Mouse (Mus musculus) lung, embryonic 14.5 days (tissue): ENCODE results near the gene Npr3. TPM values are rescaled to one million over a fixed set of nuclear protein-coding genes. Genes with fewer than 3 reads are reported as not detected.

ENCODE experiments used
- ATAC-seq: fragments of 200-750 bp; cut with Nextera tagmentation; 2 replicates; pipeline ENCODE4 v1.8.0; 2017; ENCODE audit warnings: mild to moderate bottlenecking, moderate TSS enrichment, moderate library complexity; ENCODE audit not compliant: insufficient read depth
- DNase-seq: peaks from one replicate; pipeline ENCODE4 v3.0.0-alpha.2; 2015
- H3K27ac ChIP-seq: fragments of 300-500 bp; sonication (generic); 2 replicates; pipeline ENCODE4 v1.5.1; 2014; ENCODE audit warnings: low read depth, mild to moderate bottlenecking, moderate library complexity
- H3K27me3 ChIP-seq: fragments of 300-500 bp; sonication (generic); 2 replicates; pipeline ENCODE4 v1.6.1; 2014; ENCODE audit warnings: low read length, control low read depth; ENCODE audit not compliant: insufficient read depth
- H3K36me3 ChIP-seq: fragments of 300-500 bp; sonication (generic); 2 replicates; pipeline ENCODE4 v1.6.1; 2014; ENCODE audit warnings: control low read depth; ENCODE audit not compliant: insufficient read depth
- H3K4me1 ChIP-seq: fragments of 300-500 bp; sonication (generic); 2 replicates; pipeline ENCODE4 v1.6.1; 2014; ENCODE audit warnings: antibody characterized with exemption, control low read depth; ENCODE audit not compliant: insufficient read depth
- H3K4me2 ChIP-seq: fragments of 300-500 bp; sonication (generic); 2 replicates; pipeline ENCODE4 v1.6.1; 2014; ENCODE audit warnings: mild to moderate bottlenecking
- H3K4me3 ChIP-seq: fragments of 300-500 bp; sonication (generic); 2 replicates; pipeline ENCODE4 v1.5.1; 2014; ENCODE audit warnings: low read depth, low read length
- H3K9ac ChIP-seq: fragments of 300-500 bp; sonication (generic); 2 replicates; pipeline ENCODE4 v1.6.1; 2014
- H3K9me3 ChIP-seq: fragments of 300-500 bp; sonication (generic); 2 replicates; pipeline ENCODE4 v1.6.1; 2016; ENCODE audit warnings: low read depth, low read length, control low read depth
- CTCF ChIP-seq: IDR thresholded peaks from 2 replicates; pipeline ENCODE4 v1.5.1; 2016; ENCODE audit warnings: antibody characterized with exemption, low read depth
- WGBS: fragments of 180-500 bp; shearing (Covaris S2); extraction: QIAGEN DNeasy Blood & Tissue Kit; methylation state at CpG from one replicate; pipeline ENCODE4 v1.1.7; 2014; 5-methylcytosine and 5-hydroxymethylcytosine counted together
- polyA plus RNA-seq: library from polyadenylated mRNA; unstranded; fragments of >200 nt; fragmentation: Nextera tagmentation; extraction: Ambion mirVana; gene quantifications from 2 replicates; pipeline ENCODE4 v1.2.1, GENCODE M21; 2014

Gene Npr3
- polyA plus RNA-seq, 1 experiment from 2014 or later, result 11.3 TPM

- no peak overlapping the region for H3K9ac ChIP-seq
- no peaks in the 10 kb centered on the region for H3K4me1 ChIP-seq
- no peaks in the 10 kb centered on the region for H3K27me3 ChIP-seq
- peaks cover 5% of the 10 kb centered on the region for H3K36me3 ChIP-seq
- ATAC-seq, result no peak
- 95% methylated on average over 7 of the region's 7 CpGs for WGBS
- no peak overlapping the region for H3K27ac ChIP-seq
- no peak for DNase-seq
- H3K4me3 ChIP-seq, result no peak overlapping the region
- H3K4me2 ChIP-seq, result no peak overlapping the region
- H3K9me3 ChIP-seq, result no peaks in the 10 kb centered on the region
- TF ChIP-seq CTCF, result no peak
Observed at GRCm38 (mm10) chr15:11862253-11862652, 44.8 kb downstream of the Npr3 start.

- TF ChIP-seq CTCF, result no peak
- DNase-seq (no peak), ATAC-seq (no peak)
- H3K27ac ChIP-seq, result no peak overlapping the region
- no peak overlapping the region for H3K4me3 ChIP-seq
- H3K4me1 ChIP-seq, result no peaks in the 10 kb centered on the region
- H3K36me3 ChIP-seq, result peaks cover 13% of the 10 kb centered on the region
- no peaks in the 10 kb centered on the region for H3K9me3 ChIP-seq
- WGBS, result 80% methylated on average over 2 of the region's 2 CpGs
- no peak overlapping the region for H3K9ac ChIP-seq
- no peaks in the 10 kb centered on the region for H3K27me3 ChIP-seq
- H3K4me2 ChIP-seq, result no peak overlapping the region
Observed at GRCm38 (mm10) chr15:11860259-11860658, 46.8 kb downstream of the Npr3 start.

GRCm38 (mm10) chr15:11859829-11860228 lies 47.3 kb downstream of the Npr3 start:
- no peaks in the 10 kb centered on the region for H3K27me3 ChIP-seq
- no peaks in the 10 kb centered on the region for H3K9me3 ChIP-seq
- no peak for ATAC-seq
- H3K4me3 ChIP-seq, result no peak overlapping the region
- H3K4me1 ChIP-seq, result no peaks in the 10 kb centered on the region
- no peak for DNase-seq
- H3K4me2 ChIP-seq, result no peak overlapping the region
- no peak overlapping the region for H3K27ac ChIP-seq
- no peak overlapping the region for H3K9ac ChIP-seq
- peaks cover 16% of the 10 kb centered on the region for H3K36me3 ChIP-seq
- no peak for TF ChIP-seq CTCF
- WGBS, result 90% methylated on average over 3 of the region's 3 CpGs

- no peak for DNase-seq
- Histone ChIP-seq H3K27ac (no peak overlapping the region), H3K9ac (no peak overlapping the region), H3K4me2 (no peak overlapping the region), H3K4me3 (no peak overlapping the region), H3K27me3 (no peaks in the 10 kb centered on the region), H3K9me3 (no peaks in the 10 kb centered on the region), H3K36me3 (peaks cover 24% of the 10 kb centered on the region), H3K4me1 (no peaks in the 10 kb centered on the region)
- WGBS, result 90% methylated on average over 6 of the region's 6 CpGs
- no peak for TF ChIP-seq CTCF
- ATAC-seq, result no peak
Observed at GRCm38 (mm10) chr15:11858411-11858810, 48.7 kb downstream of the Npr3 start.

GRCm38 (mm10) chr15:11845204-11846062 lies 61.7 kb downstream of the Npr3 start:
- H3K4me2 ChIP-seq, result no peak overlapping the region
- no peak overlapping the region for H3K9ac ChIP-seq
- H3K4me1 ChIP-seq, result no peaks in the 10 kb centered on the region
- H3K4me3 ChIP-seq, result no peak overlapping the region
- H3K36me3 ChIP-seq, result peaks cover 21% of the 10 kb centered on the region; the same call in 1 of the 2 replicates
- no peaks in the 10 kb centered on the region for H3K27me3 ChIP-seq
- 75% methylated on average over 16 of the region's 16 CpGs for WGBS
- DNase-seq (no peak), ATAC-seq (no peak)
- no peak for TF ChIP-seq CTCF
- H3K9me3 ChIP-seq, result no peaks in the 10 kb centered on the region
- H3K27ac ChIP-seq, result no peak overlapping the region

- 87% methylated on average over 6 of the region's 6 CpGs for WGBS
- Histone ChIP-seq H3K4me3 (no peak overlapping the region), H3K4me1 (no peaks in the 10 kb centered on the region), H3K9ac (no peak overlapping the region), H3K9me3 (no peaks in the 10 kb centered on the region), H3K27ac (no peak overlapping the region), H3K27me3 (no peaks in the 10 kb centered on the region), H3K36me3 (peaks cover 21% of the 10 kb centered on the region; the same call in 1 of the 2 replicates), H3K4me2 (no peak overlapping the region)
- ATAC-seq (no peak), DNase-seq (no peak)
- no peak for TF ChIP-seq CTCF
Observed at GRCm38 (mm10) chr15:11844115-11844514, 63.0 kb downstream of the Npr3 start.

GRCm38 (mm10) chr15:11841828-11842227 lies 65.3 kb downstream of the Npr3 start:
- no peak; the same call in 1 of the 2 replicates for ATAC-seq
- Histone ChIP-seq H3K4me3 (no peak overlapping the region), H3K4me1 (no peaks in the 10 kb centered on the region), H3K27ac (no peak overlapping the region), H3K27me3 (no peaks in the 10 kb centered on the region), H3K9me3 (no peaks in the 10 kb centered on the region), H3K4me2 (no peak overlapping the region), H3K9ac (no peak overlapping the region), H3K36me3 (peaks cover 16% of the 10 kb centered on the region; the same call in 1 of the 2 replicates)
- WGBS, result 45% methylated on average over 4 of the region's 4 CpGs
- TF ChIP-seq CTCF, result no peak
- DNase-seq, result peak; percentile 81
